Mouse (Mus musculus) forebrain, embryonic 10.5 days (tissue): ENCODE measurements around the gene Lman2. TPM values are rescaled to one million over a fixed set of nuclear protein-coding genes. Genes with fewer than 3 reads are reported as not detected.

Experiments
- DNase-seq: peaks from one replicate; pipeline ENCODE4 v3.0.0-alpha.2; 2017; ENCODE audit warnings: low spot score; ENCODE audit errors: extremely low spot score
- H3K27ac ChIP-seq: fragments of 300-500 bp; sonication (generic); 2 replicates; pipeline ENCODE4 v1.5.1; 2016; ENCODE audit warnings: mild to moderate bottlenecking
- H3K27me3 ChIP-seq: fragments of 300-500 bp; sonication (generic); 2 replicates; pipeline ENCODE4 v1.6.1; 2016; ENCODE audit warnings: mild to moderate bottlenecking; ENCODE audit not compliant: poor library complexity, severe bottlenecking
- H3K36me3 ChIP-seq: fragments of 300-500 bp; sonication (generic); replicated peaks from 2 replicates; pipeline ENCODE4 v1.6.1; 2016; ENCODE audit warnings: mild to moderate bottlenecking, moderate library complexity
- H3K4me1 ChIP-seq: fragments of 300-500 bp; sonication (generic); 2 replicates; pipeline ENCODE4 v1.6.1; 2016
- H3K4me3 ChIP-seq: fragments of 300-500 bp; sonication (generic); 2 replicates; pipeline ENCODE4 v1.5.1; 2016; ENCODE audit warnings: mild to moderate bottlenecking, moderate library complexity
- H3K9me3 ChIP-seq: fragments of 300-500 bp; sonication (generic); 2 replicates; pipeline ENCODE4 v1.6.1; 2016; ENCODE audit warnings: mild to moderate bottlenecking, moderate library complexity
- WGBS: fragments of 180-500 bp; shearing (Covaris S2); methylation state at CpG from one replicate; pipeline ENCODE4 v1.1.7; 2016; 5-methylcytosine and 5-hydroxymethylcytosine counted together
- polyA plus RNA-seq: library from polyadenylated mRNA; unstranded; fragments of >200 nt; fragmentation: Nextera tagmentation; extraction: Ambion mirVana; gene quantifications from 2 replicates; pipeline ENCODE4 v1.2.1, GENCODE M21; 2016

Lman2 gene
- polyA plus RNA-seq, 1 experiment from 2014 or later: 97.8 TPM

GRCm38 (mm10) chr13:55329109-55329682 lies 33.4 kb downstream of the Lman2 start:
- peaks cover 31% of the 10 kb centered on the region for H3K36me3 ChIP-seq
- H3K4me3 ChIP-seq: peak overlapping the region; percentile 78
- no peak for DNase-seq
- H3K27ac ChIP-seq: peak overlapping the region; percentile 97
- peaks cover 44% of the 10 kb centered on the region for H3K4me1 ChIP-seq
- H3K9me3 ChIP-seq: no peaks in the 10 kb centered on the region
- H3K27me3 ChIP-seq: peaks cover 17% of the 10 kb centered on the region
- WGBS: 1% methylated on average over 29 of the region's 29 CpGs

DNA sequence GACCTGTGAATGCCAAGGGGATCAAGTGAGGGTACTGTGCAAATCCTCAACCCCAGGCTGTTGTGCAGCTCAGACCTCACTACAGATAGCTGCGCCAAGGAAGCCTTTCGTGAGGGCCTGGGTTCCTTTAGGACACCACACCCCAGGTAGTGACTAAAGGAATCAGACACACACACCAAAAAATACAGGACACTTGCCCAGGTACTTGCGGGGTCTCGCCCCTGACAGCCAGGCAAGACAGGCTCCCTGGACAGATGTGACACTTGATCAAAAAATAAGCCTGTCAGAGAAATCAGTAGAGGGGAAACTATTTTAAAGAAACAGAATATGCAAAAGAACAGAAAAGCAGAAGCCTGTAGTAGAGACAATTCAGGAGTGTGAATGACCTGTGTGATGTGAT lies 33.9 kb downstream of the Lman2 start:
- H3K4me1 ChIP-seq: peaks cover 48% of the 10 kb centered on the region
- peaks cover 17% of the 10 kb centered on the region for H3K27me3 ChIP-seq
- peaks cover 36% of the 10 kb centered on the region for H3K36me3 ChIP-seq
- H3K9me3 ChIP-seq: no peaks in the 10 kb centered on the region
- DNase-seq: no peak
- 88% methylated on average over 4 of the region's 4 CpGs for WGBS
- peak overlapping the region; percentile 78 for H3K4me3 ChIP-seq
- peak overlapping the region; percentile 97; the same call in 1 of the 2 replicates for H3K27ac ChIP-seq

GRCm38 (mm10) chr13:55328171-55328570 lies 34.4 kb downstream of the Lman2 start:
- H3K27ac ChIP-seq: 0 out of 2 replicates have a peak overlapping the region, but pooled peaks have one; percentile 3
- DNase-seq: no peak
- peaks cover 53% of the 10 kb centered on the region for H3K4me1 ChIP-seq
- peaks cover 41% of the 10 kb centered on the region for H3K36me3 ChIP-seq
- H3K27me3 ChIP-seq: peaks cover 17% of the 10 kb centered on the region
- peak overlapping the region; percentile 78 for H3K4me3 ChIP-seq
- 82% methylated on average over 6 of the region's 6 CpGs for WGBS
- no peaks in the 10 kb centered on the region for H3K9me3 ChIP-seq

DNA sequence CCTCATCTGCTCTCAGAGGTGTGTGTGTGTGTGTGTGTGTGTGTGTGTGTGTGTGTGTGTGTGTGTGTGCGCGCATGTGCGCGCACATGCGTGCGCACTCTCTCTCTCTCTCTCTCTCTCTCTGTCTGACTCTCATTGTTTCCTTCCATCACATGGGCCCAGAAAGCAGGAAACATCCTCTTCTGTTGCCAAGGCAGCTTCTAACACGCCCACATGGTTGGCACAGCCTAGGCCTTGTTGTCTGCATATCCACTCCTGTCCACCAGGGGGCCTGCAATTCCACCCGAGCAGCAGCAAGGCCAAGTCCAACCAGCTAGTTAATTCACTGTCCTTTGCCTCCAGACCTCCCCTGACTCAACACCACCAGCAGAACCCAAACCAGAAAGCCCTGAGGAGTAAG lies 35.0 kb downstream of the Lman2 start:
- Histone ChIP-seq H3K4me1 (peaks cover 58% of the 10 kb centered on the region), H3K27ac (0 out of 2 replicates have a peak overlapping the region, but pooled peaks have one; percentile 3), H3K27me3 (peaks cover 17% of the 10 kb centered on the region), H3K9me3 (no peaks in the 10 kb centered on the region), H3K36me3 (peaks cover 46% of the 10 kb centered on the region), H3K4me3 (peak overlapping the region; percentile 78; the same call in 1 of the 2 replicates)
- 41% methylated on average over 8 of the region's 8 CpGs for WGBS
- peak; percentile 86 for DNase-seq

DNA sequence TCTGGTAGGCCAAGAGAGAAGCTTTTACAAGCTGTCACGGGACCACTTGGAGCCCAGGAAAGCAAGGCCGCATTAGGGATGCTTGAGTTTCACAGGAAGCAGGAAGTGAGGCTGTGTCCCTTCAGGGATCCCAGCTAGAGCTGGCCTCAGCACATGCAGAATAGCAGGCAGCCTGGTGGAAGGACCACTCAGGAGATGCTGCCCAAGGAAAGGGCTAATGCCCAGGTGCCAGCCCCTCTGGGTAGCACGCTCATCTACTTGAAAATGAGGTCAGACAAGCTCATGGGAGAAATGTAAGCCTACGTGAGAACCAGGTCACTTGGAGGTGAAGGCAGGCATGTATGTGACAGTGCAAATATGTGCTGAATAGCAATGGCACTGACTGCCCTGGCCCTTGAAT lies 35.4 kb downstream of the Lman2 start:
- Histone ChIP-seq H3K27me3 (peaks cover 17% of the 10 kb centered on the region), H3K9me3 (no peaks in the 10 kb centered on the region), H3K4me3 (peak overlapping the region; percentile 78; the same call in 1 of the 2 replicates), H3K27ac (no peak overlapping the region), H3K4me1 (peaks cover 61% of the 10 kb centered on the region), H3K36me3 (peaks cover 47% of the 10 kb centered on the region)
- WGBS: 62% methylated on average over 4 of the region's 4 CpGs
- no peak for DNase-seq

- H3K9me3 ChIP-seq: no peaks in the 10 kb centered on the region
- H3K4me1 ChIP-seq: peaks cover 63% of the 10 kb centered on the region
- no peak for DNase-seq
- H3K4me3 ChIP-seq: peak overlapping the region; percentile 1; the same call in 1 of the 2 replicates
- H3K27me3 ChIP-seq: peaks cover 9% of the 10 kb centered on the region
- 85% methylated on average over 11 of the region's 11 CpGs for WGBS
- no peak overlapping the region for H3K27ac ChIP-seq
- H3K36me3 ChIP-seq: peaks cover 48% of the 10 kb centered on the region
Measured at GRCm38 (mm10) chr13:55325596-55325995, 37.0 kb downstream of the Lman2 start.

GRCm38 (mm10) chr13:55322130-55322825 lies 40.3 kb downstream of the Lman2 start:
- Histone ChIP-seq H3K4me1 (peaks cover 38% of the 10 kb centered on the region), H3K36me3 (peaks cover 81% of the 10 kb centered on the region), H3K27ac (peak overlapping the region; percentile 95), H3K4me3 (peak overlapping the region; percentile 93), H3K27me3 (no peaks in the 10 kb centered on the region), H3K9me3 (no peaks in the 10 kb centered on the region)
- peak; percentile 44 for DNase-seq
- 2% methylated on average over 31 of the region's 31 CpGs for WGBS

DNA sequence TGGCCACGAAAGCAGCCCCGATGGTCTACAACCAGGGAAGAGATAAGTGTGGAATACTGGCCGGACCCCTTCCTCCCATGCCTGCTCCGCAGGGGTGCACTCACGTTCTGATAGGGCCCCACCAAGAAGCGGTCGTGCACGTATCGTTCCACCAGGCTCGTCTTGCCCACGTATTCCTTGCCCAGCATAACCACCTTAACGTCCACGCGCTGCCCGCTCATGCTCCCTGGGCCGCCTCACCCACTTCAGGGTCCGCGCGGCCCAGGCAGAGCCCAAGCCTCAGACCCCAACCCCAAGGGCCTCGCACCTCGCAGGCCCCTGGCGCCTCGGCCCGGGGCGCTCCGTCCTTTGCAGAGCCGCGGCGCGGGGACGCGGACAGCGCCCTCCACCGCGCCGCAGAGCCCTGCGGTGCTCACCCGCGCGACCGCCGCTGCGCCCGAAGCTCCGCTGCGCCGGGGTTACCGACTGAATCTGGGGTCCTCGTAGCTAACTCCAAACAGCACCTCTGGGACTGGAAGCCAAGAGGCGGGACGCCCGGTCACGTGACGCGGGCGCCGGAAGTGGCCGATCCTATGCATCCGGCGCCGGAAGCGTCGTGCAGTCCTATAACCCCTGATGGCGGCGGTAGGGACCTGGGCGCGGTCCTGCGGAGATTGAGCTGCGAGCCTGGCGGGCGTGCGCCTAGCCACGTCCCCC lies 41.0 kb downstream of the Lman2 start, which contains the start of gene Rab24:
Gene Rab24 (minus strand): TSS at position 513 of the 696 bp plus-strand sequence.
- Histone ChIP-seq H3K4me3 (peak within 1 kb of the TSS; percentile 93), H3K4me1 (peaks cover 36% of the 10 kb centered on the region), H3K27me3 (no peaks in the 10 kb centered on the region), H3K36me3 (peaks cover 82% of the 10 kb centered on the region), H3K9me3 (no peaks in the 10 kb centered on the region), H3K27ac (peak within 1 kb of the TSS; percentile 95)
- peak; percentile 87 for DNase-seq
- WGBS: under 1% methylated on average over 73 of the region's 73 CpGs

- Histone ChIP-seq H3K4me3 (peak within 1 kb of the TSS; percentile 93), H3K4me1 (peaks cover 36% of the 10 kb centered on the region), H3K36me3 (peaks cover 82% of the 10 kb centered on the region), H3K27ac (peak within 1 kb of the TSS; percentile 95), H3K9me3 (no peaks in the 10 kb centered on the region), H3K27me3 (no peaks in the 10 kb centered on the region)
- 88% methylated on average over 4 of the region's 4 CpGs for WGBS
- no peak for DNase-seq
Measured at GRCm38 (mm10) chr13:55319931-55320533, 42.6 kb downstream of the Lman2 start, which contains the start of gene Prelid1. Prelid1 (plus strand) TSS chr13:55320500.

- H3K27me3 ChIP-seq: no peaks in the 10 kb centered on the region
- H3K9me3 ChIP-seq: no peaks in the 10 kb centered on the region
- no peak overlapping the region for H3K27ac ChIP-seq
- H3K4me1 ChIP-seq: peaks cover 29% of the 10 kb centered on the region
- peaks cover 82% of the 10 kb centered on the region for H3K36me3 ChIP-seq
- WGBS: 85% methylated on average over 3 of the region's 3 CpGs
- H3K4me3 ChIP-seq: no peak overlapping the region
- no peak for DNase-seq
Measured at GRCm38 (mm10) chr13:55318351-55318750, 44.2 kb downstream of the Lman2 start.

DNA sequence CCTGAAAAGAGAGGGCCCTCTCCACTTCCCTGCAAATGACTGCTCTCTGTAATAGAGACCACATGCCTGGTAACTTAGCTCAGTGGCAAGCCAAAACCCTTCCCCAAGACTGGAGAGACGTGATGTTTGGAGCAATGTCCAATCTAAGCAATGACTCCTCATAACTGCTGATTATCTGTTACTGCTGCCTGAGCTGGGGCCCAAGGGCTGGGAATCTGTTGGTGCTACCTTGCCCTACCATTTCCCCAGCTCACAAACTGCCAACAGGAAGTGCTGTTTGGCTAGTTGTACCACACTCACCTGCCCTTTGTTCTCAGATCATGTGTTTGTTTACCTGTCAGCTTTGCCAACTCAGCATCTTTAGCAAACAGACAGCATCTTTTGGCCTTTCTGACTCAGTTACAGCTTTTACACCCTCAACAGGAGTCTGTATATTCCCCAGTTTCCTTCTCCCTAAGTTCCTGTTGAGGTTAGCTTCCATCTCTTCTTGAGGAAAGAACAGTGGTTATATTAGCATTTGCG lies 47.6 kb downstream of the Lman2 start:
- H3K4me1 ChIP-seq: peaks cover 2% of the 10 kb centered on the region; the same call in 1 of the 2 replicates
- no peaks in the 10 kb centered on the region for H3K9me3 ChIP-seq
- H3K27me3 ChIP-seq: no peaks in the 10 kb centered on the region
- 86% methylated on average over 2 of the region's 2 CpGs for WGBS
- H3K27ac ChIP-seq: no peak overlapping the region
- peaks cover 100% of the 10 kb centered on the region for H3K36me3 ChIP-seq
- no peak for DNase-seq
- H3K4me3 ChIP-seq: no peak overlapping the region

- DNase-seq: no peak
- Histone ChIP-seq H3K9me3 (no peaks in the 10 kb centered on the region), H3K27me3 (no peaks in the 10 kb centered on the region), H3K27ac (no peak overlapping the region), H3K4me3 (no peak overlapping the region), H3K4me1 (no peaks in the 10 kb centered on the region), H3K36me3 (peaks cover 100% of the 10 kb centered on the region)
- WGBS: 93% methylated on average over 9 of the region's 9 CpGs
Measured at GRCm38 (mm10) chr13:55313051-55313450, 49.5 kb downstream of the Lman2 start.
